Mouse (Mus musculus) CH12.LX (cell line): ENCODE results near the gene Anln.

Experiments used
- CTCF ChIP-seq, 2 experiments: IDR thresholded peaks in 1 of 2; conservative IDR thresholded peaks in 1 of 2; 2 replicates each; pipeline ENCODE4 v1.5.1; 2011 to 2012; ENCODE audit warnings: low read depth in 2 of 2, low read length in 2 of 2, improper control_type of control experiment in 1 of 2, inconsistent platforms in 1 of 2, mild to moderate bottlenecking in 1 of 2, moderate library complexity in 1 of 2
- GABPA ChIP-seq: IDR thresholded peaks from 2 replicates; pipeline ENCODE4 v1.6.1; 2012; ENCODE audit warnings: low read depth, low read length, improper control_type of control experiment, inconsistent platforms; ENCODE audit not compliant: insufficient replicate concordance
- POLR2AphosphoS2 ChIP-seq: IDR thresholded peaks from 2 replicates; pipeline ENCODE4 v1.6.1; 2011; ENCODE audit warnings: low read depth, low read length, improper control_type of control experiment
- USF1 ChIP-seq: IDR thresholded peaks from 2 replicates; pipeline ENCODE4 v1.6.1; 2014; ENCODE audit warnings: low read depth, mild to moderate bottlenecking, inconsistent platforms, low read length, improper control_type of control experiment

- TF ChIP-seq CTCF (conservative IDR thresholded peaks at IDR 0.05 in 1 of 2, IDR thresholded peaks at IDR 0.05 in 1 of 2; ENCODE audit: low read depth in 2 of 2, low read length in 2 of 2), result no peak
- TF ChIP-seq POLR2AphosphoS2, result no peak
- no peak for TF ChIP-seq USF1
- TF ChIP-seq GABPA, result no peak
These were observed 45.1 kb upstream of the Anln start for GRCm38 (mm10) chr9:22434101-22434500.
